Mouse (Mus musculus) splenic B cell, adult 2 months (primary cell): ENCODE measurements around the gene Khdc1a.
"Not testable (repeated sequence)": the region's sequence is repeated elsewhere in the genome, so short reads cannot be mapped to it uniquely, and the experiment has no call there.

ENCODE experiments used
- DNase-seq: peaks from one replicate; pipeline ENCODE4 v3.0.0-alpha.2; 2011; ENCODE audit warnings: low read depth, low spot score
- H3K27me3 ChIP-seq: 2 replicates; pipeline ENCODE4 v1.6.1; 2012; ENCODE audit warnings: mild to moderate bottlenecking, low read length, moderate library complexity, mixed read lengths; ENCODE audit not compliant: control insufficient read depth, poor library complexity, insufficient read depth, severe bottlenecking
- H3K36me3 ChIP-seq: 2 replicates; pipeline ENCODE4 v1.6.1; 2012; ENCODE audit warnings: mild to moderate bottlenecking, low read length, moderate library complexity, mixed read lengths; ENCODE audit not compliant: control insufficient read depth, poor library complexity, insufficient read depth, severe bottlenecking

The Khdc1a gene

GRCm38 (mm10) chr1:21333222-21333973 is 16.0 kb upstream of the Khdc1a start:
- DNase-seq, result peak; percentile 29
- no peaks in the 10 kb centered on the region for H3K36me3 ChIP-seq
- no peaks in the 10 kb centered on the region for H3K27me3 ChIP-seq

GRCm38 (mm10) chr1:21335836-21336235 is 13.6 kb upstream of the Khdc1a start:
- peak; percentile 12 for DNase-seq
- H3K27me3 ChIP-seq, result no peaks in the 10 kb centered on the region

GRCm38 (mm10) chr1:21340745-21341144 is 8.7 kb upstream of the Khdc1a start:
- Histone ChIP-seq H3K36me3 (no peaks in the 10 kb centered on the region), H3K27me3 (no peaks in the 10 kb centered on the region)
- DNase-seq, result no peak

More at GRCm38 (mm10) chr1:21335836-21336235, 13.6 kb upstream of the Khdc1a start:
- H3K36me3 ChIP-seq, result no peaks in the 10 kb centered on the region

GRCm38 (mm10) chr1:21344253-21344652 is 5.2 kb upstream of the Khdc1a start:
- Histone ChIP-seq H3K36me3 (no peaks in the 10 kb centered on the region), H3K27me3 (no peaks in the 10 kb centered on the region)
- peak; percentile 59 for DNase-seq

- DNase-seq, H3K36me3 ChIP-seq, H3K27me3 ChIP-seq: not testable (repeated sequence)
Measured at GRCm38 (mm10) chr1:21344752-21345151, 4.7 kb upstream of the Khdc1a start.

GRCm38 (mm10) chr1:21368031-21368430 is 18.6 kb downstream of the Khdc1a start, which contains the start of gene Khdc1c:
TSS of gene Khdc1c (plus strand) at chr1:21368331.
- not testable (repeated sequence) for H3K27me3 ChIP-seq, H3K36me3 ChIP-seq, DNase-seq

GRCm38 (mm10) chr1:21383256-21383655 is 33.8 kb downstream of the Khdc1a start, which contains the start of gene Khdc1b:
TSS of gene Khdc1b (plus strand) at chr1:21383556.
- H3K36me3 ChIP-seq, result no peaks in the 10 kb centered on the region
- no peaks in the 10 kb centered on the region for H3K27me3 ChIP-seq
- no peak for DNase-seq

GRCm38 (mm10) chr1:21391138-21391671 is 41.8 kb downstream of the Khdc1a start:
- Histone ChIP-seq H3K27me3 (no peaks in the 10 kb centered on the region; the same call in 1 of the 2 replicates), H3K36me3 (no peaks in the 10 kb centered on the region)
- DNase-seq, result no peak
